Mouse (Mus musculus): ENCODE results near the gene Nrm. TPM values are rescaled to one million over a fixed set of nuclear protein-coding genes. Genes with fewer than 3 reads are reported as not detected.
A peak's percentile ranks its signal among the peaks of the same experiment; 100 is the strongest.

Nrm gene
- polyA plus RNA-seq, 1 experiment from 2014 or later = 27.4 TPM

DNA sequence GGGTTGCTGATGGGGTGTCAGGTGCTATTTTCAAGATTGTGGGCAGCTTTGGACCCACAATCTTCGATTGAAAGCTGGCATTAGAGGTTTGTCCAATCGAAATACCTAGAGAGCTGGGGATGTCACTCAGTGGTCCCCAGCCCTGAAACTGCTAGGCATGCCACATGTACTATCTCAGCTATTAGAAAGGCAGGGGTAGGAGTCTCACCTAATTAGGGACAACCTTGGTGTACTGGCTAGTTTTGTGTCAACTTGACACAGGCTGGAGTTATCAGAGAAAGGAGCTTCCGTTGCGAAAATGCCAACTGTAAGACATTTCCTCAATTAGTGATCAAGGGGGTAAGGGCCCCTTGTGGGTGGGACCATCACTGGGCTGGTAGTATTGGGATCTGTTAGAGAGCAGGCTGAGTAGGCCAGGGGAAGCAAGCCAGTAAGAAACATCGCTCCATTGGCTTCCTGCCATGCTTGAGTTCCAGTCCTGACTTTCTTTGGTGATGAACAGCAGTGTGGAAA lies 27.8 kb upstream of the Nrm start:
- no peak for TF ChIP-seq CTCF (IDR thresholded peaks at IDR 0.05; ENCODE audit: low read depth)
- TF ChIP-seq EP300 (optimal IDR thresholded peaks at IDR 0.05) = no peak
- WGBS = 19% methylated on average over 5 of the region's 5 CpGs
- Histone ChIP-seq H3K4me3 (ENCODE audit: low read depth, low read length) (no peak overlapping the region), H3K4me1 (replicated peaks; ENCODE audit: control insufficient read depth, insufficient read depth) (0 out of 2 replicates have a peak, but pooled peaks cover 5% of the 10 kb centered on the region), H3K9ac (ENCODE audit: low read length) (no peak overlapping the region), H3K27ac (replicated peaks) (no peak overlapping the region), H3K27me3 (ENCODE audit: control insufficient read depth, insufficient read depth, low read length) (no peaks in the 10 kb centered on the region), H3K36me3 (ENCODE audit: control insufficient read depth, insufficient read depth, low read length) (peaks cover 18% of the 10 kb centered on the region), H3K4me2 (replicated peaks; ENCODE audit: low read depth) (no peak overlapping the region), H3K9me3 (ENCODE audit: control insufficient read depth, low read length) (no peaks in the 10 kb centered on the region)
- no peak for ATAC-seq (ENCODE audit: low FRiP score, low TSS enrichment)
- no peak for DNase-seq (ENCODE audit: low spot score)

DNA sequence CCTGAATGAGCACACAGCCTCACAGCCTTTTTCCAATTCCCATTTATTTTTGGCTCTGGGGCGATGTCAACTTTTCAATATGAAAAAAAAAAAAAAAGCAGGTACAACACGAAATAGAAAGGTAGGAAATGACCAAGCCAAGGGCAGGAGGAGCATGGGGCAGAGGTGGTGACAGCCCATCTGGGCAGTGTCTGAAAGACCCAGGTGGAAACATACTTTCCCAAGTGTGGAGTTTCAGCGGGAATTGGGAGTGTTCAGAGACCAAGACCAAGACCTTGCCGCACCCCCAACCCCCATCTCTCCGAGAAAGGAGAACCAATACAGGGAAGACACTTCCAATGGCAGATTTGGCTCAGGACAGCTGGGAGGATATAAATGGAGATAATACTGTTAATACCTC lies 27.2 kb upstream of the Nrm start:
- H3K4me3 ChIP-seq (ENCODE audit: low read depth, low read length) = no peak overlapping the region
- ATAC-seq (ENCODE audit: low FRiP score, low TSS enrichment) = no peak
- 0 out of 2 replicates have a peak, but pooled peaks cover 5% of the 10 kb centered on the region for H3K4me1 ChIP-seq (replicated peaks; ENCODE audit: control insufficient read depth, insufficient read depth)
- H3K36me3 ChIP-seq (ENCODE audit: control insufficient read depth, insufficient read depth, low read length) = peaks cover 18% of the 10 kb centered on the region
- H3K27ac ChIP-seq (replicated peaks) = no peak overlapping the region
- no peak for TF ChIP-seq EP300 (optimal IDR thresholded peaks at IDR 0.05)
- TF ChIP-seq CTCF (IDR thresholded peaks at IDR 0.05; ENCODE audit: low read depth) = no peak
- no peak overlapping the region for H3K4me2 ChIP-seq (replicated peaks; ENCODE audit: low read depth)
- H3K9ac ChIP-seq (ENCODE audit: low read length) = no peak overlapping the region
- H3K27me3 ChIP-seq (ENCODE audit: control insufficient read depth, insufficient read depth, low read length) = no peaks in the 10 kb centered on the region
- H3K9me3 ChIP-seq (ENCODE audit: control insufficient read depth, low read length) = no peaks in the 10 kb centered on the region
- WGBS = 48% methylated on average over 5 of the region's 5 CpGs
- no peak for DNase-seq (ENCODE audit: low spot score)

DNA sequence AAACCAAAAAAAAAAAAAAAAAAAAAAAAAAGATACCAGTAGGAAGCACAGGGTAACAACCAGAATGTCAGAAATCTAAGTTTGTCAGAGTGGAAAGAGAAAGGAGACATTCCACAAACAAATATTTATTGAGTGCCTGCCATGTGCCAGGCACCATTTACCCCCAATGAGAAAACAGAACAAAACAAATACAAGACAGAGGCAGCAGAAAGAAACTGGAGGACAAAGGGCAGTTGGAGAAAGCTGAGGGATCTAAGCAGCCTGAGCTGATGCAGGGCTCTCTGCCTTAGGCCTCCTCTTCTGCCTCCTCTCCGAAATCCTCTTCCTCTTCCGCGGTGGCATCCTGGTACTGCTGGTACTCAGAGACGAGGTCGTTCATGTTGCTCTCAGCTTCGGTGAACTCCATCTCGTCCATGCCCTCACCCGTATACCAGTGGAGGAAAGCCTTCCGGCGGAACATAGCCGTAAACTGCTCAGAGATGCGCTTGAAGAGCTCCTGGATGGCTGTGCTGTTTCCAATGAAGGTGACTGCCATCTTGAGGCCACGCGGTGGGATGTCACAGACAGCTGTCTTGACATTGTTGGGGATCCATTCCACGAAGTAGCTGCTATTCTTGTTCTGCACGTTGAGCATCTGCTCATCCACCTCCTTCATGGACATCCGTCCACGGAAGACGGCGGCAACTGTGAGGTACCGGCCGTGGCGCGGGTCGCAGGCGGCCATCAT lies 26.3 kb upstream of the Nrm start:
- Histone ChIP-seq H3K9ac (ENCODE audit: low read length) (0 out of 2 replicates have a peak overlapping the region, but pooled peaks have one; percentile 23), H3K4me1 (replicated peaks; ENCODE audit: control insufficient read depth, insufficient read depth) (0 out of 2 replicates have a peak, but pooled peaks cover 5% of the 10 kb centered on the region), H3K4me3 (ENCODE audit: low read depth, low read length) (no peak overlapping the region), H3K4me2 (replicated peaks; ENCODE audit: low read depth) (peak overlapping the region; percentile 6; the same call in 1 of the 2 replicates), H3K36me3 (ENCODE audit: control insufficient read depth, insufficient read depth, low read length) (peaks cover 18% of the 10 kb centered on the region), H3K27ac (replicated peaks) (no peak overlapping the region), H3K27me3 (ENCODE audit: control insufficient read depth, insufficient read depth, low read length) (no peaks in the 10 kb centered on the region), H3K9me3 (ENCODE audit: control insufficient read depth, low read length) (no peaks in the 10 kb centered on the region)
- DNase-seq (ENCODE audit: low spot score) = no peak
- TF ChIP-seq CTCF (IDR thresholded peaks at IDR 0.05; ENCODE audit: low read depth) (peak; percentile 31), EP300 (optimal IDR thresholded peaks at IDR 0.05) (no peak)
- 67% methylated on average over 26 of the region's 26 CpGs for WGBS
- ATAC-seq (ENCODE audit: low FRiP score, low TSS enrichment) = no peak

DNA sequence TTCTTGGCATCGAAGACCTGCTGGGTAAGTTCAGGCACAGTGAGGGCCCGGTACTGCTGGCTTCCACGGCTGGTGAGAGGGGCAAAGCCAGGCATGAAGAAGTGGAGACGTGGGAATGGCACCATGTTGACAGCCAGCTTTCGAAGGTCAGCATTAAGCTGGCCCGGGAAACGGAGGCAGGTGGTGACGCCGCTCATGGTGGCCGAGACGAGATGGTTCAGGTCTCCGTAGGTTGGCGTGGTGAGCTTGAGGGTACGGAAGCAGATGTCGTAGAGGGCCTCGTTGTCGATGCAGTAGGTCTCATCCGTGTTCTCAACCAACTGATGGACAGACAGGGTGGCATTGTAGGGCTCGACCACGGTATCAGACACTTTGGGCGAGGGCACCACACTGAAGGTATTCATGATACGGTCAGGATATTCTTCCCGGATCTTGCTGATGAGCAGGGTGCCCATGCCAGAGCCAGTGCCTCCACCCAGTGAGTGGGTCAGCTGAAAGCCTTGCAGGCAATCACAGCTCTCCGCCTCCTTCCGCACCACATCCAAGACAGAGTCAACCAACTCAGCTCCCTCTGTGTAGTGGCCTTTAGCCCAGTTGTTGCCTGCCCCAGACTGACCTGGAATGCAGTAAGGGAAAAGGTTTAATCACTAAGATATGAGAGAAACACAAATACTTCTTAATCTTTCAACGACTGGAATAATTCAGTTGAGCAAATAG lies 25.5 kb upstream of the Nrm start:
- 0 out of 2 replicates have a peak overlapping the region, but pooled peaks have one; percentile 23 for H3K9ac ChIP-seq (ENCODE audit: low read length)
- H3K9me3 ChIP-seq (ENCODE audit: control insufficient read depth, low read length) = no peaks in the 10 kb centered on the region
- 58% methylated on average over 26 of the region's 26 CpGs for WGBS
- peak; percentile 16; the same call in 1 of the 2 replicates for ATAC-seq (ENCODE audit: low FRiP score, low TSS enrichment)
- H3K27ac ChIP-seq (replicated peaks) = no peak overlapping the region
- H3K4me2 ChIP-seq (replicated peaks; ENCODE audit: low read depth) = peak overlapping the region; percentile 6; the same call in 1 of the 2 replicates
- no peaks in the 10 kb centered on the region for H3K27me3 ChIP-seq (ENCODE audit: control insufficient read depth, insufficient read depth, low read length)
- H3K36me3 ChIP-seq (ENCODE audit: control insufficient read depth, insufficient read depth, low read length) = peaks cover 17% of the 10 kb centered on the region
- DNase-seq (ENCODE audit: low spot score) = peak; percentile 57
- no peak overlapping the region for H3K4me3 ChIP-seq (ENCODE audit: low read depth, low read length)
- H3K4me1 ChIP-seq (replicated peaks; ENCODE audit: control insufficient read depth, insufficient read depth) = 0 out of 2 replicates have a peak, but pooled peaks cover 5% of the 10 kb centered on the region
- TF ChIP-seq CTCF (IDR thresholded peaks at IDR 0.05; ENCODE audit: low read depth) (no peak), EP300 (optimal IDR thresholded peaks at IDR 0.05) (no peak)

DNA sequence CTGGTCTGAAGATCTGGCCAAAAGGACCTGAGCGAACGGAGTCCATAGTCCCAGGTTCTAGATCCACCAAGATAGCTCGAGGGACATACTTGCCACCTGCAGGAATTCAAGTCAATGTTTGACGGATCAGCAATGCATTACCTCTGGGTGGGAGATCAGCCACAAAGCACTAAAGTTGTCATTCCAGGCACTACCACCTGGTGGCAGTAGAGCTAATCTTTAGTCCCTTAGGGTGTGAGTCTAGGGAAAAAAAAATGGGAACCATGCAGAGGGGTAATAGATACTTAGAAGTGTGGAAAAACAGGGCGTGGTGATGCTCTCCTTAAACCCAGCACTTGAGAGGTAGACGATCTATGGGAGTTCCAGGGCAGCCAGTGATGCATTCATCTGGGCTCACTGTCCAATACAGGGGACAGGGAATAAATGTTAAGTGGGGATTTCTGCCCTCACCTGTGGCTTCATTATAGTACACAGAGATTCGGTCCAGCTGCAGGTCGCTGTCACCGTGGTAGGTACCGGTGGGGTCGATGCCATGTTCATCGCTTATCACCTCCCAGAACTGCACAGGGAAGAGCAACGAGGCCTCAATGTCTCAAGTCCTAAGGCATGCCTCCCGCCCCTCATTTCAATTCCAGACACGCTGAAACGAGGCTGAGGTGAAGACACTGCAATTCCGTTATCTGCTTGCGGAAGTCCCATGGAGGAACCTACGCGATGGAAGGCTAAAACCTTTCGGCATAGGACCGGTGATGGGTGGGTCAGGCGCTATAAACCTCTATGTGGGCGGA lies 24.7 kb upstream of the Nrm start:
- Histone ChIP-seq H3K4me3 (ENCODE audit: low read depth, low read length) (peak overlapping the region; percentile 71), H3K9ac (ENCODE audit: low read length) (peak overlapping the region; percentile 74), H3K4me2 (replicated peaks; ENCODE audit: low read depth) (peak overlapping the region; percentile 81), H3K27ac (replicated peaks) (peak overlapping the region; percentile 91), H3K4me1 (replicated peaks; ENCODE audit: control insufficient read depth, insufficient read depth) (0 out of 2 replicates have a peak, but pooled peaks cover 5% of the 10 kb centered on the region), H3K27me3 (ENCODE audit: control insufficient read depth, insufficient read depth, low read length) (no peaks in the 10 kb centered on the region), H3K36me3 (ENCODE audit: control insufficient read depth, insufficient read depth, low read length) (peaks cover 17% of the 10 kb centered on the region), H3K9me3 (ENCODE audit: control insufficient read depth, low read length) (no peaks in the 10 kb centered on the region)
- peak; percentile 94 for TF ChIP-seq CTCF (IDR thresholded peaks at IDR 0.05; ENCODE audit: low read depth)
- TF ChIP-seq EP300 (optimal IDR thresholded peaks at IDR 0.05) = no peak
- DNase-seq (ENCODE audit: low spot score) (peak; percentile 86), ATAC-seq (ENCODE audit: low FRiP score, low TSS enrichment) (peak; percentile 7; the same call in 1 of the 2 replicates)
- WGBS = 4% methylated on average over 24 of the region's 24 CpGs
